Mouse (Mus musculus): ENCODE data around the gene Acot1.

The Acot1 gene

GRCm38 (mm10) chr12:84067752-84068151 lies 58.5 kb downstream of the Acot1 start:
- DNase-seq, result no peak
